Mouse (Mus musculus) retina, embryonic 14.5 days (tissue): Measurements from ENCODE around the gene Poc1b.

ENCODE experiments used
- DNase-seq: peaks from one replicate; pipeline ENCODE4 v3.0.0-alpha.2; 2015; ENCODE audit warnings: low spot score

The Poc1b gene

DNA sequence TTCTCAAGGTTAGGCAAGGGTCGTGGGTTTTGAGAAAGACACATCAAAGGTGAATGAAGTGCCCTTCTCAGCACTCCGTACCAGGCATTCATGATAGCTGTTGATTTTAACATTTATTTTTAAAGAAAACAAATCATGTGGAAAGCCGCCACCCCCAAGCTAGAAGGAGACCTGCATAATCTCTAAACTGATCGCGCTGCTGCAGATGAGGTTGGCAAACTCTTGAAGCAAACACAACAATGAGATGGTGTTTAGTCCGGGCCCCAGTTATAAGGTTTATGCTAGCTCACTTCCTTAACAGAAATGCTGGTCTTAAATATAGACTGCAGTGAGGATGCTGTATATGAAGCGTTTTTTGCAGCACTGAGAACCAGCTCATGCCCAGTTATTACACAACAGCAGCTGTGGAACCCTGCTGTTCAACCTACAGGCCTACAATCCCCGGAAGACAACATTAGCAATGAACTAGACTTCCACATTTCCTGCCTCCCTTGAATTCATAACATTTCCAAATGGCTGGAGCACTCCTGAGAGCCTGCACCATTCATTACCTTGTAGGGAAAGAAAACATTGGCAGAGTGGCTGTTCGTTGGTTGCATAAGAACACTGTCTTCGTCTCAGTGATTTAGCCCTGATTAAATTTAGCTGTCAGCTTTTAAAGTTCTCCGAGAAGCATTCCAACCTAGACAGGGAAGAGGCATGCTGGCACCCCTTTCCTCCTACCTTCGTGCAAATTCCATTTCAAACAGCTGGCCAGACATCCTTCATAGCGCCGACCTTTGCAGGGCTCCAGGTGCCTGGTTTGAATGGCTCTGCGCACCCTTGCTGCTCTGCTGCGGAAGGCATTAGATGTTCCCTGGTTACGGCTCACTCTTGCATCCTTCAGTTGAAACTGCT is 121.4 kb downstream of the Poc1b start:
- peak; percentile 55 for DNase-seq

DNA sequence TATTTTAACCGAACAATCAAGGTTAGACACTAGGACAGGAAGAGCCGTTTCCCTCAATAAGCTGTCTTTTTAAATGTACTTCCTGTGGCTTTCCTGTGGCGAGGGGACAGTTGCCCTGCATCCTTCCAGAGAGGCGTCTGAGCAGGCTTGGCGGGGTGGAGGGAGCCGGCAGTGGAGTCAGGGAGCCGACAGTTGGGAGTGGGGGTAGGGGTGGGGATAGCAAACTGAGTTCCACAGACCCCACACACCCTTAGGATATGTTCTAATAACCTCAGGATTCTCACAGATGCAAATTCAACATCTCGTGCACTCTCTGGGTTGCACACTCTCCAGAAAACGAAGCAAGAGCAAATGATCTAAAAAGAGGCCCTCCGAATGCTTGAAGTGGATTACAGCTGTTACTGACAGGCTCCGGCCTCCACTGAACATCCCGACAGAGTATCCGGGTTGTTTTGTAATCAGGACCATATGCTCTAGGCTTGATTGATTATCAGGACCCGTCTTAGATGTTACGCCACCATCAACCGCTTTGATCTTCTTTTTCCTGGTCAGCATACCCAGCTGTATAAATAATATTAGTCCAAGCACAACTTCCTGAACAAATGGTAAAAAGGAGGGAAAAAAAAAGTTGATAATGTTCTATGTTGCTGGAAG is 122.3 kb downstream of the Poc1b start:
- DNase-seq: no peak

- DNase-seq: no peak
Measured at GRCm38 (mm10) chr10:99232518-99233227, 125.8 kb downstream of the Poc1b start.

DNA sequence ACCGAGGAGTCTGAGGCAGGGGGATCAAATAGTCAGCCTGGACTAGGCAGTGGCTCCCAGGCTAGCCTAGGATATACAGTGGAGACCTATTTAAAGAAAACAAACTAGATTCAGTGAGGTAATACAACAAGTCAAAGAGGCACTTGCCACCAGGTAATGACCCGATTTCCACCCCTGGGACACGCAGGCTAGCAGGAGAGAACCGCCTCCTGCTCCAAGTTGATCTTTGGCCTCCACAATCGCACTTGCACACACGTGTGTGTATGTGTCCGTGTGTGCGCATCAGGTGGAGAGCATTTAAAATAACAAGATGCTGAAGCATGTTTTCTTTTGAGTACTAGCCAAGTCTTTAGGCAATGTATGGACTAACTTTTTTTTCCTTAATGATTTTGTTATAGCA is 127.5 kb downstream of the Poc1b start:
- no peak for DNase-seq

DNA sequence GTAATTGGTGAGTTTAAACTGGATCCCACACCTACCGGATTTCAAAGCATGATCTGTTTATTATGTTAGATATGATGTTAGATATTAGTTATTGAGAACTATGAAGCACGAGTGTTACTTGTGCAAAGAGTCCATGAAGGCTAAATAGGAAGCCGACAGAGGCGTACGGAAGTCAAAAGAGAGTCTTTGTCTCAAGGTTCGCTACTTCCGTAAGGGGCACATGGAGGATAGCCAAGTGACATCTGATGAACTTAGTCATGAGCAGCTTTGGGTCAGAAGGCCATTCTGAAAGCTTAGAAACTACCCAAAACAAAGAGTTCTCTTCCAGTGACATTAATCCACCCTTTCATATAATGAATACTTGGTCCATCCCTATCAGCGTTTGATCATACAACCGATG is 128.2 kb downstream of the Poc1b start:
- DNase-seq: no peak

DNA sequence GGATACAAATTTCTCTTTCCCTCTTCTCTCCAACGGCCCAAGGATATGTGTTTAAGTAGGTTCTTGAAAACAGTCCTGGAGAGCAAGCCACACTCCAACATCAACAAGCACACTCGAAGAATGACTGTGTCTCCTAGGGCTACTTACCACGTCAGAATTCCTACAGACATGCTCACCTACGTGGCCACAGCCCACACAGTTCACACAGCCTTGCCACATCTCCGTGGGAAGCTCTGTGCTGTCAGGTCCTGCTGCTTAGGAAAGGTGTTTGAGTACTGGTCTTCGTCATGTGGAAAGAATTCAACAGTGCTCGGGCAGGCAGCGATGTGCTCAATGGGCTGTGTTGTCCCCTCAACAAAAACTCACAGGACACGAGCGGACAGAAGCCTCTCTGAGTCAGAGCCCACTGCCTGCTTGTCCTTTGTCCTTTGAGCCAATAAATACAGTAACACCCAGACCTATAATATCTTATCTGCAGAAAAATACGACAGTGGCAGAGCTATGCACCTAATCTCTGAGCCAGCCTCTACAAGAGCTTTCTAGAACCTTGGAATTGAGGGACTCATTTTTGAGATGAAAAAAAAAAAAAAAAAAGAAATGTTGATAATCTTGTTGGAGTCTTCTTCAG is 130.5 kb downstream of the Poc1b start:
- no peak for DNase-seq

GRCm38 (mm10) chr10:99238537-99238936 is 131.7 kb downstream of the Poc1b start:
- DNase-seq: no peak

- DNase-seq: no peak
Measured at GRCm38 (mm10) chr10:99241284-99241828, 134.5 kb downstream of the Poc1b start.

- peak; percentile 20 for DNase-seq
Measured at GRCm38 (mm10) chr10:99241829-99242711, 135.2 kb downstream of the Poc1b start.

GRCm38 (mm10) chr10:99242721-99243120 is 135.9 kb downstream of the Poc1b start:
- DNase-seq: peak; percentile 44

DNA sequence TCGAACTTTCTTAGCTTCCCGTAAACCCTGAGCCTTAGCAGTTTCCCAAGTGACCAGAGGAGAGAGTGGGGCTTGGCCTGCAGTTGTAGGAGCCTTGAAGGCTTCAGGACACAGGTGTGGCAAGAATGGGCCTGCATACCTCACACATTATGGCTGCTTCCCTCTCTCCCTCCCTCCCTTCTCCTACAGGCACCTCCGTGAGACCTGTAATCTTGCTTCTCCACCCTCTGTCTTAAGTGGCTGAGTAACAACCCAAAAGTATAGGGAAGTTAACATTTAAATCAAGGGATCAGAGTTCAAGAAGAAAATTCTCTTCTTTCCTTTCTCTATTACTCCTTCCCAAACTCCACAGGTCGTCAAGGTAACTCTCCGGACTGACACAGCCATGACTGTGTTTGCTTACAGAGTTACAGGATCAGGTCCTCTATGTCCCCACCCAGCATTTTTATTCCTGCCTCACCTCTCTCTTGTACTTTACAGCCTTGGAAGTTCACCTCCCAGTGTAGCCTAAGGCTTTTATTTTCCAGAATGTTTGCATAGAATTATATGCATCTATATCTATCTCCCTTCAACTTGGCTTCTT is 137.2 kb downstream of the Poc1b start:
- no peak for DNase-seq

DNA sequence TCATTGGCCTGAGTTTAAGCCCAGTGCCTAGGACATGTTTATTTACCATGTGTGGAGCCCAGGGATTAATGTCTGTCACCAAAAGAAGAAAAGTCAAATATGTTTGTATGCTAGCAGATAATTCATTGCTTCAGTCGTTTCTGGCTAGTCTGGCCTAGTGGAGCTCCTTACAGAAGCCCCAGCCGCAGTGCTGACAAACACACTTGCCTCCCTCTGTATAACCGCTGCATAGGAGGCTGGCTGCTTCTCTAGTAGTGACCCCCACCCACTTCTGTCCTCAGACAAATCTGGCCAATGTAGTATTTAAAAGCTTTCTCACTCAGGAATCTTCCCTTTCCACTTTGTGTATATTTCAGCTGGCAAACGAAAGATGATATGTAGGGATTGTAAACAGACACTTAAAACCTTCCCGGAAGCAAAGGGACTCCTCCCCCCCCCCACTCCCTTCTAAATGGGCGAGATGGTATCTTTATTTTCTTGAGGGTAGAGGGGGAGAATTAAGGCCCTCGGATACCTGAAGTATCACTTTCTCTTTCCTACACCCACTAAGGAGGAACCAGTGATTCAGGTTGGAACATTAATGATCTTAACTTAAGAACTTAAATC is 137.9 kb downstream of the Poc1b start:
- no peak for DNase-seq

DNA sequence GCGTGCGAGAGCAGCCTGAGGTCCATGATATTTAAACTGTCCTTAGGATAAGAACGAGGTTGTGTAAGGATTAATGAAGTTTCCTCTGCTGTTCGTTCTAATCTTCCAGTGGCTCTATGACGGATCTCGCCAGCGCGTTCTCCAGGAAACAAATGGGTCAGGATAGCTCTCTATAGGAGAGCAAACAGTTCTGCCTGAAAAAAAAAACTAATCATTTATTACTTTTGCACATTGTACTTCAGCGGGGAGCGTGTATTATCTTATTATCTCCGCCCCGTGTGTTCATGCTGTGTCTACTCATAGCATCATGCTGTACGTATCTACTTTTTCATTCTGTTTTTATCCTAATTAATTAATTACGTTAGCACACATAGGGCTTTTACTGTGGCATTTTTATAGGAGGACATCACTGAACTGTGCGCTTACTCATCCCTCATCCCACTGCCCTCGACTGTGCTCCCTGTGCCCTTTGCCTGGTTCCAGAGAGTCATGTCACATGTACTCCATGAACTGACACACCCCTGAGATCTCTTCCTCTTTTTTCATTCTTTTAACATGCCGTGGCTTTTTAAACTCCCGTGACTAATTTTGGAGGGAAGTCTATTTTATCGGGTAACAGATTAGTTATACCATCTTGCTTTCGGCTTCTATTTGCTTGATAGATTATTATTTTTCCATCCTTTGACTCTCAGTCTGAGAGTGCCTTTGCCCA is 140.1 kb downstream of the Poc1b start:
- no peak for DNase-seq
